Mouse (Mus musculus) stomach, postnatal 0 days (tissue): ENCODE results near the gene Vps53. TPM values are rescaled to one million over a fixed set of nuclear protein-coding genes. Genes with fewer than 3 reads are reported as not detected.

Source experiments
- ATAC-seq: fragments of 200-750 bp; cut with Nextera tagmentation; 2 replicates; pipeline ENCODE4 v1.8.0; 2017; ENCODE audit not compliant: low FRiP score, low TSS enrichment
- DNase-seq: peaks from one replicate; pipeline ENCODE4 v3.0.0-alpha.2; 2016; ENCODE audit warnings: low spot score
- H3K27ac ChIP-seq: fragments of 300-500 bp; sonication (generic); replicated peaks from 2 replicates; pipeline ENCODE4 v1.5.1; 2014; ENCODE audit warnings: mild to moderate bottlenecking, control low read depth
- H3K27me3 ChIP-seq: fragments of 300-500 bp; sonication (generic); 2 replicates; pipeline ENCODE4 v1.6.1; 2014; ENCODE audit warnings: low read length; ENCODE audit not compliant: control insufficient read depth, insufficient read depth
- H3K36me3 ChIP-seq: fragments of 300-500 bp; sonication (generic); 2 replicates; pipeline ENCODE4 v1.6.1; 2014; ENCODE audit warnings: low read length, mixed read lengths; ENCODE audit not compliant: control insufficient read depth, insufficient read depth
- H3K4me1 ChIP-seq: fragments of 300-500 bp; sonication (generic); replicated peaks from 2 replicates; pipeline ENCODE4 v1.6.1; 2014; ENCODE audit warnings: antibody characterized with exemption; ENCODE audit not compliant: control insufficient read depth, insufficient read depth
- H3K4me2 ChIP-seq: fragments of 300-500 bp; sonication (generic); replicated peaks from 2 replicates; pipeline ENCODE4 v1.6.1; 2014; ENCODE audit warnings: low read depth, mild to moderate bottlenecking, control low read depth, moderate library complexity
- H3K4me3 ChIP-seq: fragments of 300-500 bp; sonication (generic); 2 replicates; pipeline ENCODE4 v1.5.1; 2014; ENCODE audit warnings: low read depth, low read length, control low read depth
- H3K9ac ChIP-seq: fragments of 300-500 bp; sonication (generic); 2 replicates; pipeline ENCODE4 v1.6.1; 2014; ENCODE audit warnings: mild to moderate bottlenecking, low read length, control low read depth, mixed read lengths
- H3K9me3 ChIP-seq: fragments of 300-500 bp; sonication (generic); 2 replicates; pipeline ENCODE4 v1.6.1; 2016; ENCODE audit warnings: low read length; ENCODE audit not compliant: control insufficient read depth
- CTCF ChIP-seq: IDR thresholded peaks from 2 replicates; pipeline ENCODE4 v1.5.1; 2016; ENCODE audit warnings: antibody characterized with exemption, low read depth, mild to moderate bottlenecking, moderate library complexity
- EP300 ChIP-seq: optimal IDR thresholded peaks from 2 replicates; pipeline ENCODE3; 2016; ENCODE audit warnings: antibody characterized with exemption
- WGBS: fragments of 180-500 bp; shearing (Covaris S2); extraction: QIAGEN DNeasy Blood & Tissue Kit; methylation state at CpG from one replicate; pipeline ENCODE4 v1.1.7; 2014; 5-methylcytosine and 5-hydroxymethylcytosine counted together
- polyA plus RNA-seq: library from polyadenylated mRNA; unstranded; fragments of >200 nt; fragmentation: Nextera tagmentation; extraction: Ambion mirVana; gene quantifications from 2 replicates; pipeline ENCODE4 v1.2.1, GENCODE M21; 2015

Gene Vps53
- polyA plus RNA-seq, 1 experiment from 2014 or later, result 42.9 TPM

- Histone ChIP-seq H3K36me3 (no peaks in the 10 kb centered on the region; the same call in 1 of the 2 replicates), H3K27ac (no peak overlapping the region), H3K9ac (no peak overlapping the region), H3K9me3 (no peaks in the 10 kb centered on the region), H3K4me3 (no peak overlapping the region), H3K4me1 (no peaks in the 10 kb centered on the region), H3K4me2 (no peak overlapping the region), H3K27me3 (no peaks in the 10 kb centered on the region)
- no peak for ATAC-seq
- DNase-seq, result no peak
- 91% methylated on average over 5 of the region's 5 CpGs for WGBS
- TF ChIP-seq EP300, result no peak
- TF ChIP-seq CTCF, result no peak
Observed at GRCm38 (mm10) chr11:76052496-76052895, 127.0 kb downstream of the Vps53 start.

GRCm38 (mm10) chr11:76050967-76051512, 128.4 kb downstream of the Vps53 start:
- no peaks in the 10 kb centered on the region for H3K9me3 ChIP-seq
- no peaks in the 10 kb centered on the region; the same call in 1 of the 2 replicates for H3K36me3 ChIP-seq
- no peaks in the 10 kb centered on the region for H3K27me3 ChIP-seq
- H3K4me3 ChIP-seq, result no peak overlapping the region
- no peak overlapping the region for H3K9ac ChIP-seq
- no peak for DNase-seq
- H3K4me2 ChIP-seq, result no peak overlapping the region
- no peak overlapping the region for H3K27ac ChIP-seq
- WGBS, result 43% methylated on average over 5 of the region's 5 CpGs
- ATAC-seq, result no peak
- no peaks in the 10 kb centered on the region for H3K4me1 ChIP-seq
- TF ChIP-seq EP300, result no peak
- no peak for TF ChIP-seq CTCF

DNA sequence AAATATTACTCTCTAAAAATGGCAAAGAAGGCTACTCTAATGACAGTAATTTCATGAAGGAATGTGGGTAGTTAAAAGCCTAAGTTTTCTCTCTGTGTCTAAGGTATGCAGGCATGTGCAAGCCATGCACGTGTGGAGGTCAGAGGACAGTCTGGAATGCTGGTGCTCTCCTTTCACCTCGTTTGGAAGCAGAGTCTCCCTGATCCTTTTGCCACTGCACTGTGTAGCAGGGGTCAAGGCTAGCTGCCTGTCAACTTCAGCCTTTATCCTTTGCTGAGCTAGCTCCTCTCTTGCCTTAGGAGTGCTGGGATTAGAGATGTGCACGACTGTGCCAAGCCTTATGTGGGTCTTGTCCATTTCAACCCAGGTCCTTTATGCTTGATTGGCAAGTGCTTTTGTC, 128.9 kb downstream of the Vps53 start:
- 37% methylated on average over 3 of the region's 3 CpGs for WGBS
- H3K4me1 ChIP-seq, result no peaks in the 10 kb centered on the region
- H3K27ac ChIP-seq, result no peak overlapping the region
- H3K27me3 ChIP-seq, result no peaks in the 10 kb centered on the region
- no peaks in the 10 kb centered on the region for H3K9me3 ChIP-seq
- no peak overlapping the region for H3K4me2 ChIP-seq
- TF ChIP-seq EP300 (no peak), CTCF (no peak)
- DNase-seq, result no peak
- no peaks in the 10 kb centered on the region; the same call in 1 of the 2 replicates for H3K36me3 ChIP-seq
- no peak overlapping the region for H3K4me3 ChIP-seq
- ATAC-seq, result no peak
- no peak overlapping the region for H3K9ac ChIP-seq

- 74% methylated on average over 6 of the region's 6 CpGs for WGBS
- H3K9me3 ChIP-seq, result no peaks in the 10 kb centered on the region
- H3K27ac ChIP-seq, result 0 out of 2 replicates have a peak overlapping the region, but pooled peaks have one; percentile 8
- TF ChIP-seq CTCF (no peak), EP300 (no peak)
- H3K9ac ChIP-seq, result no peak overlapping the region
- no peaks in the 10 kb centered on the region for H3K27me3 ChIP-seq
- ATAC-seq, result no peak
- no peak for DNase-seq
- peaks cover 7% of the 10 kb centered on the region; the same call in 1 of the 2 replicates for H3K4me1 ChIP-seq
- H3K4me2 ChIP-seq, result no peak overlapping the region
- H3K36me3 ChIP-seq, result peaks cover 2% of the 10 kb centered on the region; the same call in 1 of the 2 replicates
- no peak overlapping the region for H3K4me3 ChIP-seq
Observed at GRCm38 (mm10) chr11:76045367-76045766, 134.1 kb downstream of the Vps53 start.

- 83% methylated on average over 6 of the region's 6 CpGs for whole genome bisulfite sequencing
- Histone ChIP-seq H3K36me3 (peaks cover 2% of the 10 kb centered on the region; the same call in 1 of the 2 replicates), H3K4me2 (no peak overlapping the region), H3K9ac (no peak overlapping the region), H3K4me1 (peaks cover 7% of the 10 kb centered on the region; the same call in 1 of the 2 replicates), H3K9me3 (no peaks in the 10 kb centered on the region), H3K27me3 (no peaks in the 10 kb centered on the region), H3K4me3 (no peak overlapping the region), H3K27ac (no peak overlapping the region)
- ATAC-seq (no peak), DNase-seq (no peak)
- no peak for TF ChIP-seq EP300
- no peak for TF ChIP-seq CTCF
Observed at GRCm38 (mm10) chr11:76044468-76044867, 135.0 kb downstream of the Vps53 start.

DNA sequence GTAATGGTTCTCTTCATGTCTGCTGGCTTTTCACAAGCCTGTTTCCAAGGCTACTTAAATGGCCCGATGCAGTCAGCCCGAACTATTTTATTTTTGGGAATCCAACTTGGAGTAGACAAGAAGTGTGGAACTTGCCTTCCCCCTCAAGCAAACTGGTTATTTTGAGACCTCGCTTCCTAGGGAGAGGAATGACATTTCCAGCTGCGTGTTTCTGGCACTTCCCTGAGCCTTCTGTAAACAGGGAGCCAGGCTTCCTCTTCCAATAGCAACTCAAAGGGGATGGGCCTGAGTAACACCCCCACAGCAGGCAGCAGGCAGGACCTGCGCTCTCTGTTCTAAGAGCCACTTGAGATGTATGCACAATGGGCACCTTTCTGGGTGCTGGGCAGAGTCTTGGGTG, 136.6 kb downstream of the Vps53 start:
- Histone ChIP-seq H3K4me1 (peaks cover 7% of the 10 kb centered on the region; the same call in 1 of the 2 replicates), H3K9ac (no peak overlapping the region), H3K27ac (no peak overlapping the region), H3K36me3 (peaks cover 2% of the 10 kb centered on the region; the same call in 1 of the 2 replicates), H3K9me3 (no peaks in the 10 kb centered on the region), H3K4me3 (no peak overlapping the region), H3K27me3 (no peaks in the 10 kb centered on the region), H3K4me2 (no peak overlapping the region)
- TF ChIP-seq EP300 (no peak), CTCF (no peak)
- WGBS, result 27% methylated on average over 5 of the region's 5 CpGs
- peak; percentile 37; the same call in 1 of the 2 replicates for ATAC-seq
- DNase-seq, result no peak
